Mouse (Mus musculus): Measurements from ENCODE around the gene Kctd15. TPM values are rescaled to one million over a fixed set of nuclear protein-coding genes. Genes with fewer than 3 reads are reported as not detected.

Kctd15 gene
- polyA plus RNA-seq, 1 experiment = 26.7 TPM

DNA sequence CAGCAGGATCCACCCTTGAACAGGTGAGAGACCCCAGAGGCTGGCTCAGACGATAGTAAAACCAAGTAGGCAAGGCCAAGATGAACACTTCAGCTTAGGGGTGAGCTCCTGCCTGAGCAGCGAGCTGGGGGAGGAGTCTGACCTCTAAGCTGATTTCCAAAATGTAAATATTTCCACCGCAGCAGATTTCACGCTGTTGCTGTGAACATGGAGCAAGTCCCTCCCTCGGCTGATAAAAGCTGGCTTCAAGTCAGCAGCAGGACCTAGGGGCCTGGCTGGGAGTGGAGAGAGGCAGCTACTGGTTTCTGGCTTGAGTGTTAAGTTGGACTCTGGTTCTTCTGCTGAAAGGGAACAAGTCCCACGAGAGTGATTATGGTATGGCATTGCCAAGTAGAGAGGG lies 32.5 kb upstream of the Kctd15 start:
- no peak overlapping the region for H3K4me3 ChIP-seq (ENCODE audit: insufficient read depth, poor library complexity, severe bottlenecking)
- H3K79me2 ChIP-seq (ENCODE audit: control insufficient read depth, insufficient read depth) = no peaks in the 10 kb centered on the region
- no peaks in the 10 kb centered on the region for H3K79me3 ChIP-seq (ENCODE audit: low read depth)
- no peak overlapping the region for H3ac ChIP-seq (ENCODE audit: control insufficient read depth, insufficient read length, low read depth)
- TF ChIP-seq CTCF (IDR thresholded peaks at IDR 0.05; ENCODE audit: control insufficient read depth, insufficient read depth, insufficient read length) (no peak), MAX (IDR thresholded peaks at IDR 0.05) (no peak), CEBPB (IDR thresholded peaks at IDR 0.05; ENCODE audit: low read depth) (no peak)
- peaks cover 68% of the 10 kb centered on the region for H3K27me3 ChIP-seq (ENCODE audit: control insufficient read depth, insufficient read depth, insufficient read length)
- no peaks in the 10 kb centered on the region for H3K36me3 ChIP-seq (ENCODE audit: control insufficient read depth, insufficient read depth)

DNA sequence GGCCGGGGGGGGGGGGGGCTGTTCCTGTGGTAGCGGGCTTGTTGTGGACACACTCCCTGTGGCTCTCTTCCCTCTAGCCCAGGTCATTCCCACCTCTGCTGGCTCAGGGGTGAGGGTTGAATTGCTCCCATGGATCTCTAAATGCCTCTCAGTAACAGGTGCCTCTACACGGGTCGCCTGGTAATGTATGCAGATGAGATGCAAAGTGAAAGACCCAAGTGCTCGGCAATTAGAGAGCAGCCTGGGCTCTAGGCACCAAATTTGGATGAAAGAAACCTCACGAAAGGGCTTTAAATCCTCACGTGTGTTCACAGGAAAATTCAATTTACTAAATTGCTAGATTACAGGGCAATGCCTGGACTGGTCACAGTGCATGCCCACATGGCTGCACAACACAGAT lies 29.3 kb upstream of the Kctd15 start:
- TF ChIP-seq CEBPB (IDR thresholded peaks at IDR 0.05; ENCODE audit: low read depth) (no peak), FOSL1 (IDR thresholded peaks at IDR 0.05; ENCODE audit: insufficient read depth, low read length, poor library complexity, severe bottlenecking) (no peak), USF1 (IDR thresholded peaks at IDR 0.05; ENCODE audit: low read depth) (no peak), MAX (IDR thresholded peaks at IDR 0.05) (no peak), MYOG (IDR thresholded peaks at IDR 0.05; ENCODE audit: control insufficient read depth, extremely low read depth, insufficient read length) (no peak), MYOD1 (IDR thresholded peaks at IDR 0.05; ENCODE audit: control insufficient read depth, insufficient read length, low read depth) (no peak)
- Histone ChIP-seq H3K4me3 (ENCODE audit: insufficient read depth, poor library complexity, severe bottlenecking) (no peak overlapping the region), H3K79me2 (ENCODE audit: control insufficient read depth, insufficient read depth) (no peaks in the 10 kb centered on the region), H3K36me3 (ENCODE audit: control insufficient read depth, insufficient read depth) (no peaks in the 10 kb centered on the region), H3K79me3 (ENCODE audit: low read depth) (no peaks in the 10 kb centered on the region), H3K27me3 (ENCODE audit: control insufficient read depth, insufficient read depth, insufficient read length) (peaks cover 63% of the 10 kb centered on the region), H3ac (ENCODE audit: control insufficient read depth, insufficient read length, low read depth) (no peak overlapping the region)

DNA sequence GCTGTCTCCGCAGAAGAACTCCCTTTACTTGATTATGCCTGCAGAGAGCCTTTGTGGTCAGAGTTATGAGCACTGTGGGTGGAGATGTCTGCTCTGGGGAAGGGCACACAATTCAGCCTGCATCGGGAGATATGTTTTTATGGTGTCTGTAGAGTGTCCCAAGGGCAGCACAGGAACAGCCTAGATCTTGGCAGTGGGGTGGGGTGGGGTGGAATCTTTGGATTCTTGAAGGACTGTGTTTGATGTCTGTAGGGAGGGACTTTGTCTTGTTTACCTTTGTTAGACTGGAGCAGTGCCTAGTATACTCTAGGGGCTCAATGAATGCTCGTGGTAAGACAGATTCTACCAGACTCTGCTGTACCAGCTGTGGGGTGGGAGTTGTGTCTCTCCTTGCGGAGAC lies 28.6 kb upstream of the Kctd15 start:
- H3K79me2 ChIP-seq (ENCODE audit: control insufficient read depth, insufficient read depth) = no peaks in the 10 kb centered on the region
- peaks cover 62% of the 10 kb centered on the region for H3K27me3 ChIP-seq (ENCODE audit: control insufficient read depth, insufficient read depth, insufficient read length)
- TF ChIP-seq CEBPB (IDR thresholded peaks at IDR 0.05; ENCODE audit: low read depth) = no peak
- TF ChIP-seq MYOD1 (IDR thresholded peaks at IDR 0.05; ENCODE audit: control insufficient read depth, insufficient read length, low read depth) = no peak
- no peak for TF ChIP-seq FOSL1 (IDR thresholded peaks at IDR 0.05; ENCODE audit: insufficient read depth, low read length, poor library complexity, severe bottlenecking)
- no peak for TF ChIP-seq MAX (IDR thresholded peaks at IDR 0.05)
- no peak for TF ChIP-seq MYOG (IDR thresholded peaks at IDR 0.05; ENCODE audit: control insufficient read depth, extremely low read depth, insufficient read length)
- no peak for TF ChIP-seq USF1 (IDR thresholded peaks at IDR 0.05; ENCODE audit: low read depth)
- no peak for TF ChIP-seq CTCF (IDR thresholded peaks at IDR 0.05; ENCODE audit: control insufficient read depth, insufficient read depth, insufficient read length)

DNA sequence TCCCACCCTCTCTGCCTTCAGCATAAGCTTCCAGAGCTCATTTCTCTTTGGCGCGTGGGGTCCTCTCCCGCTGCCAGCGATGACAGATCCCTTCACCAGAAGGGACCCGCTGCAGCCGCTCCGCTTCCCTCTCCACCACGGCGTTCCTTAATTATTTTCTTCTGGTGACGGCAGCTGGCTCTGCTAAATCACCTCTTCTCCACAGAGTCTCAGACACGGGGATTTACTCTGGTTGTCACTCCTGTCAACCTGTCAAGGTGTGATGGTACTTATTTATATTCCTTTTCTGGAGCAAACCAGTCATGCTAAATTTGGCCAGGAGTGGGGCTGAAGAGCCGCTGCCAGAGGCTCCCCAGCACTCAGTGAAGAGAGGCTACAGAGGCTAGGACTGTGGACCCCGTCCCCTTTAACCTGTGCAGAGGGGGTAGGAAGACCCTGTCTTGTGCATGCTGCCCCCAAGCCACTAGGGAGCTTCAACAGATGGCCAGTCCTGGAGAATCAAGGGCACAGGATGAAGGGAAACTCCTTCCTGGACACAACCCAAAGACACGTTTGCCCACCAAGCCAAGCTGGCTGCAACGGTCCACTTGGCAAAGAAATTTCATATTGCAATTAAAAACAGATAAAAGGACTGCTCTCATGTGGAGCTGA lies 24.4 kb upstream of the Kctd15 start:
- H3K36me3 ChIP-seq (ENCODE audit: control insufficient read depth, insufficient read depth) = no peaks in the 10 kb centered on the region
- no peak overlapping the region for H3K4me3 ChIP-seq (ENCODE audit: insufficient read depth, poor library complexity, severe bottlenecking)
- H3K27me3 ChIP-seq (ENCODE audit: control insufficient read depth, insufficient read depth, insufficient read length) = peaks cover 38% of the 10 kb centered on the region
- no peak overlapping the region for H3ac ChIP-seq (ENCODE audit: control insufficient read depth, insufficient read length, low read depth)
- no peaks in the 10 kb centered on the region for H3K79me2 ChIP-seq (ENCODE audit: control insufficient read depth, insufficient read depth)
- H3K79me3 ChIP-seq (ENCODE audit: low read depth) = no peaks in the 10 kb centered on the region
- TF ChIP-seq MAX (IDR thresholded peaks at IDR 0.05) = no peak

More for the DNA sequence above, 28.6 kb upstream of the Kctd15 start:
- Histone ChIP-seq H3K4me3 (ENCODE audit: insufficient read depth, poor library complexity, severe bottlenecking) (no peak overlapping the region), H3K79me3 (ENCODE audit: low read depth) (no peaks in the 10 kb centered on the region), H3ac (ENCODE audit: control insufficient read depth, insufficient read length, low read depth) (no peak overlapping the region), H3K36me3 (ENCODE audit: control insufficient read depth, insufficient read depth) (no peaks in the 10 kb centered on the region)

DNA sequence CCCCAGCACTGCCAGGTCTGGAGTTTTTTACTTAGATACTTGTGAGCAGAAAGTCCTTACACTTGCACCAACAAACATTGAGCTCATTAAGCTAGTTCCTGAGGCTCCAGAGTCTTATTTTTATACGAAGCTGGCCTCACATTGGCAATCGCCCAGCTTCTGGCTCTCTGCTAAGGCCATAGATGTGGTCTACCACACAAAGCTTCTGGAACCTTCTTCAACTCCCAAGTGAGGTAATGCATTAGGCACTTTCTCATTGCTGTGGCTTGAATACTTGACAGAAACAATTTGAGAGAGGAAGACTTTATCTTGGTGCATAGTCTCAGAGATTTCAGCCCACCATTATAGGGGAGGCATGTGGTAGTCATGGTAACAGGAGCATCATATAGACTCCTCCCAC lies 23.4 kb upstream of the Kctd15 start:
- H3K27me3 ChIP-seq (ENCODE audit: control insufficient read depth, insufficient read depth, insufficient read length) = peaks cover 39% of the 10 kb centered on the region
- no peak for TF ChIP-seq MAX (IDR thresholded peaks at IDR 0.05)
- TF ChIP-seq MYOG (IDR thresholded peaks at IDR 0.05; ENCODE audit: control insufficient read depth, extremely low read depth, insufficient read length) = no peak
- TF ChIP-seq USF1 (IDR thresholded peaks at IDR 0.05; ENCODE audit: low read depth) = no peak
- no peak for TF ChIP-seq MYOD1 (IDR thresholded peaks at IDR 0.05; ENCODE audit: control insufficient read depth, insufficient read length, low read depth)
- TF ChIP-seq CTCF (IDR thresholded peaks at IDR 0.05; ENCODE audit: control insufficient read depth, insufficient read depth, insufficient read length) = no peak
- TF ChIP-seq CEBPB (IDR thresholded peaks at IDR 0.05; ENCODE audit: low read depth) = no peak

DNA sequence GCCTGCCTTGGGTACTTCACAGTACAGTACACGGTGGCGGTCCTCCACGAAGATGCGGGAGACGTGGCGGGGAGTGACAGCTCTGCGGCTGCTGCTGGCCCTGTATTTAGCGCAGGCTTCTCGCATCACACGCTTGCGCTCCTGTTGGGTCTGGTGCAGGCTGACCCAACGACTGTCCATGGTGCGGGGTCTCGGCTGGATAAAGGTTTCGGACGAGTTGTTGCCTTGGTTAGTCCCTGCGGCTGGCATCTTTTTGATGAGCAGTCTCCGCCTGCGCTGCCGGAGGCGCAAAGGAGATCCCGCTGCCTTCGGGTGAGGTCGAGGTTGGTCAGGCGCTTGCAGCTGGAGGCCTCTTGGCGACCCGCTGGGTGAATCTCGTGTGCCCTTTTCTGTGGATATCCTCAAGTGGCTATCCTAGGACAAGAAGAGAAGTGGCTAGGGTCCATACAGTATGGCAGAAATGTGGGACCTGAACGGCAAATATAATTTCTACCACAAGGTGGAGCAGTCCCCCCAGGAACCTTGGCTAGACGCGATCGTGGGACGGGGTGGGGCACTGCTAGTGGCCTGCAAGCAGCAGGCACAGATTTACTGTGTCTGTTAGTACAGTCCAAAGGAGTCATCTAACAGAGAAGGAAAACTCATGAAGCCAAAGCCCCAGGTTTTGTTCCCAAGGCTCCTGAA lies 19.4 kb upstream of the Kctd15 start:
- H3K36me3 ChIP-seq (ENCODE audit: control insufficient read depth, insufficient read depth) = no peaks in the 10 kb centered on the region
- no peak for TF ChIP-seq CEBPB (IDR thresholded peaks at IDR 0.05; ENCODE audit: low read depth)
- TF ChIP-seq CTCF (IDR thresholded peaks at IDR 0.05; ENCODE audit: control insufficient read depth, insufficient read depth, insufficient read length) = peak; percentile 63
- peaks cover 32% of the 10 kb centered on the region for H3K27me3 ChIP-seq (ENCODE audit: control insufficient read depth, insufficient read depth, insufficient read length)
- no peak overlapping the region for H3K4me3 ChIP-seq (ENCODE audit: insufficient read depth, poor library complexity, severe bottlenecking)
- no peaks in the 10 kb centered on the region for H3K79me3 ChIP-seq (ENCODE audit: low read depth)
- no peak overlapping the region for H3ac ChIP-seq (ENCODE audit: control insufficient read depth, insufficient read length, low read depth)
- H3K79me2 ChIP-seq (ENCODE audit: control insufficient read depth, insufficient read depth) = no peaks in the 10 kb centered on the region

More for the DNA sequence above, 23.4 kb upstream of the Kctd15 start:
- Histone ChIP-seq H3K4me3 (ENCODE audit: insufficient read depth, poor library complexity, severe bottlenecking) (no peak overlapping the region), H3K79me3 (ENCODE audit: low read depth) (no peaks in the 10 kb centered on the region), H3K36me3 (ENCODE audit: control insufficient read depth, insufficient read depth) (no peaks in the 10 kb centered on the region), H3K79me2 (ENCODE audit: control insufficient read depth, insufficient read depth) (no peaks in the 10 kb centered on the region), H3ac (ENCODE audit: control insufficient read depth, insufficient read length, low read depth) (no peak overlapping the region)

All from C2C12 (cell line).